Mouse (Mus musculus): Measurements from ENCODE around the gene Pfn5.
"Not testable (repeated sequence)": the region's sequence is repeated elsewhere in the genome, so short reads cannot be mapped to it uniquely, and the experiment has no call there.

The Pfn5 gene

DNA sequence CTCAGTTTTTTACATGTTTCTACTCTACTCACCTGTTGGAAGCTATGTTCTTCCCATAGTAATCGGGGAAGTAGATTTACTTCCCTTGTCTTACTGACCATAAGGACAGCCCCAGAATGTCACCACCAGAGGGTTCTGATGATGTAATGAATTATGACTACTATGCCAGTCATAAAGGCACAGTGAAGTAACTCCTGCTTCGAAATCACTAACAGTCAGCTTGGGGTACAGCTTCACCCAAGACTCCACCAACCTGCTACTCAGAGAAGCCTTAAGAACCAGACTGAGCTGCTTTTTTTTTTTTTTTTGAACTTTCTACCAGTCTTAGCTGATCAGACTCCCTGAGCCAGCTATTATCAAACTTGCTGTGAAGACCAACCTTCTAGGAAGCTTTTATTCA lies at the start of gene Pfn5, which contains the start of gene Asb12:
Gene Pfn5 (plus strand): TSS at position 218 of the 400 bp plus-strand sequence.
Gene Asb12 (minus strand): TSS at position 101 of the 400 bp plus-strand sequence.
- no peak for DNase-seq (ENCODE audit: low spot score in 2 of 2)

DNA sequence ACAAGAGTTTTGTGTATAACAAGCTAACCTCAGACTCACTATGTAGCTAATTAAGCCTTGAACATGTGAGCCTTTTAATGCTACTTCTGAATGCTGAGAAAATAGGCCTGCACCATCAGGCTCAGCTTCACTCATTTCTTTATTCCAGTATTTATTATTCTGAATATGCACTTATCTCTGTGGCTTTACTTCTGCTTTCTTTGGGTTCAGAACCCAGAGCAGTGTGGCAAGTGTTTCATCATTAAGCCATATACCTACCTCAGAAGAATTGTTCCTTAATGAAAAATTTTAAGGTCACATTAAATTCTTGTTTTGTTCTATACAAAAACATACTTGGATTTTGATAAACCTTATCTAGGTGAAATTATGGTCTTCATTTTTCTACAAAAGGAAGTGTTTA lies 34.0 kb upstream of the Pfn5 start:
- no peak for DNase-seq (ENCODE audit: low spot score in 2 of 2)

DNA sequence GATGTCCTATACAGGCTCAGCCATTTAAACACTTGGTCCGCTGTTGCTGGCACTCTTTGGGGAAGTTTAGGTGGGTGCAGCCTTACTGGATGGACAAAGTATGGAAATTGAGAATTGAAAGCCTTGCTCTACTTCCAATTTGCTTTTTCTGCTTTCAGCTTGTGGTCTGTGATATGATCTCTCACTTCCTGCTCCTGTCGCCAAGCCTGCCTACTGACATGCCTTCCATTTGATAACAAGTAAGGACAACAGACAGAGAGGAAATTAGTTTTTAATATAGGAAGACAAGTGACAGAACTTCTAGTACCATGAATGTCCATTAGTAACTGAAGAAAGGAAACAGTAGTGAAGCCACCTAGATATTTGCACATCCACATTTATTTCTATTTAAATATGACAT lies 32.7 kb upstream of the Pfn5 start:
- no peak for DNase-seq (ENCODE audit: low spot score in 2 of 2)

DNA sequence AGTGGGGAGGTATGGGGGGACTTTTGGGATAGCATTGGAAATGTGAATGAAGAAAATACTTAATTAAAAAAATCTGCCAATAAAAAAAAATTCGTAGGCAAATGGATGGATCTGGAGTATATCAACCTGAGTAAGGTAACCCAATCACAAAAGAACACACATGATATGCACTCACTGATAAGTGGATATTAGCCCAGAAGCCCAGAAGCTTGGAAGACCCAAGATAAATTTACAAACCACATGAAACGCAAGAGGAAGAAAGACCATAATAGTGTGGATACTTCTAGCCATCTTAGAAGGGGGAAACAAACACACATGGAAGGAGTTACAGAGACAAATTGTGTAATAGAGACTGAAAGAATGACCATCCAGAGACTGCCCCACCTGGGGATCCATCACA lies 22.4 kb upstream of the Pfn5 start:
- DNase-seq (ENCODE audit: low spot score in 2 of 2), result not testable (repeated sequence)

DNA sequence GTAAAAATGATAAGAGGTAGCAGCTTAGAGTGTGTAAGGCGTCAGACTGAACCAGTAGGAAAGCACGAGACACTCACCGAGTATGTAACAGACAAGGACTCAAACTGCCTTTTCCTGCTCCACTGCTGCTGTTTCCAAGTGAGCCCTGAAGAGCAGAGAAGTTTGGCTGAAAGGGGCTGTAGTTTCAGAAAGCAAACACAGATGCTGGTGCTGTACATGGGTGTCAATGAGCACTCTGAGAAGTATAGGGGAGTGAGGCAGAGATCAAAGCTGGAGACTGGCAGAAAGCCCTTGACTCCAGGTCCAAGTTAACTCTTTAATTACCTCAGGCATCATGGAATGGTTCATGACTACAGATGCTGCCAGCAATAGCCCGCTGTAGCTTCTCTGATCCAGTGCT lies 3.6 kb upstream of the Pfn5 start:
- no peak for DNase-seq (ENCODE audit: low spot score in 2 of 2)

DNA sequence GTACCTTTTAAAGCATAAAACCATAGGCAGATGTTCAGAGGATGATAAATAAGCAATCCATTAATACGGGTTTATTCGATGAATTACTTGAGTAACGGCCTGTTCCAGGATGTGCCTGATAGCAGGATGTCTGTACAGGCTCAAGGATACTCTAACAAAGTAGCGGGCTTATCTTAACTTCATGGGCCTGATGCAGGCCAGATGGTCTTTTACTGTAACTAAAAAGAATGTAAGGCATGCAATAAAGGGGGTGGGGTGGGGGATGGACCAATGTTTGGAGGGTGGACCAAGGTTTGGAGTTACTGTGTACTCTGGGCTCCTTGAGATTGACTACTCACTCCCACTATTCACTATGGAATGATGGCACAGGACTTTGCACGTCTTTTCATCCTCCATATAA lies 42.7 kb downstream of the Pfn5 start:
- no peak for DNase-seq (ENCODE audit: low spot score in 2 of 2)
